Mouse (Mus musculus) heart, postnatal 0 days (tissue): ENCODE data around the gene Gm49394.

ENCODE experiments used
- CTCF ChIP-seq: IDR thresholded peaks from 2 replicates; pipeline ENCODE4 v1.5.1; 2016; ENCODE audit warnings: antibody characterized with exemption, control low read depth, low read depth
- EP300 ChIP-seq: IDR thresholded peaks from 2 replicates; pipeline ENCODE4 v1.6.1; 2016; ENCODE audit warnings: antibody characterized with exemption, low read depth

DNA sequence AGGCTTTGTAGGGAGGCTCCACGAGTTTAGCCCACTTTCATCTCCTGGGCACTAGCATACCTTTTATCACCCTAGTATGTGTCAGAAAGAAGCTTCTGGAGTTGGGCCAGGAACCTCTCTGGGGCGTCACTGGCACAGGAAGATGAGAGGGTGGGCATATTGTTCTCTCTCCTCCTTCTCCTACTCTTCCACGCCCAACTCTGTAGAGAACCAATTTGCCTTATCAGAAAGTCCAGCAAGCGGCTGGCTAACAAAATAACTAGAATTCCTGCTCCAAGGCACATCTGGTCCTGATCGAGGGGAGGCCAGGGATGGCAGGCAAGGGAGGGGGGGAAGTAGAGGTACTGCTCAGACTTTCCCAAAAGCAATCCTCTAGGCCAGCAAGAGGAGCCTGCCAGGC lies 24.7 kb downstream of the Gm49394 start:
- TF ChIP-seq CTCF, result no peak
- no peak for TF ChIP-seq EP300
